ENCODE assay signal across 26 mouse cellular contexts in genomic region chr15:31273509-31273908, GRCm38 (mm10). TPM values are rescaled to one million over a fixed set of nuclear protein-coding genes. Genes with fewer than 3 reads are reported as not detected.
DNase-seq lines count a peak whose midpoint lies in the region; ATAC-seq and TF ChIP-seq lines count a peak whose summit lies in the region.
"Had no signal": no experiment of that assay in that cellular context is flagged by ENCODE, and none has a peak within 500 bp of the region (broad histone marks: within the 10 kb centered on the region; RNA-seq: fewer than 3 reads in every experiment).

No protein-coding gene starts in this region.

- TF ChIP-seq CTCF in ES-Bruce4 (IDR thresholded peaks at IDR 0.05; ENCODE audit: low read depth, low read length) = no peak

- DNase-seq in heart, adult 8-10 months (ENCODE audit: low spot score) = no peak
- DNase-seq in MEL-GATA-1-ER (ENCODE audit: extremely low read depth, low read depth) = peak; percentile 66
- no peak for DNase-seq in liver, embryonic 13.5 days
- DNase-seq in retina, postnatal 1 day = no peak
- no peak for DNase-seq in forebrain, embryonic 14.5 days (ENCODE audit: low spot score)
- DNase-seq: adrenal gland, postnatal 14 days; B cell, adult 2 months; cerebellum, adult 8-10 months; gastrocnemius, postnatal 25 days; heart, postnatal 10 days; kidney, adult 11 months; kidney, postnatal 4 days; right cerebral cortex, postnatal 25 days; spleen, adult 18-20 months had no signal

- H3K36me3 ChIP-seq in heart, embryonic 16.5 days (ENCODE audit: control insufficient read depth, insufficient read depth) = no peaks in the 10 kb centered on the region
- H3K36me3 ChIP-seq in ES-Bruce4 (ENCODE audit: control insufficient read depth, insufficient read depth, low read length, poor library complexity, severe bottlenecking) = no peaks in the 10 kb centered on the region
- H3K36me3 ChIP-seq in liver, embryonic 13.5 days = peaks cover 18% of the 10 kb centered on the region
- no peaks in the 10 kb centered on the region for H3K36me3 ChIP-seq in forebrain, embryonic 14.5 days (ENCODE audit: control insufficient read depth, insufficient read depth, low read length)
- H3K36me3 ChIP-seq in kidney, embryonic 16.5 days (ENCODE audit: insufficient read depth, low read length) = peaks cover 21% of the 10 kb centered on the region
- H3K36me3 ChIP-seq: hindbrain, embryonic 13.5 days; midbrain, embryonic 13.5 days had no signal

- peaks cover 7% of the 10 kb centered on the region for H3K4me1 ChIP-seq in heart, embryonic 16.5 days (ENCODE audit: control insufficient read depth, insufficient read depth, low read length)
- peaks cover 4% of the 10 kb centered on the region for H3K4me1 ChIP-seq in ES-Bruce4 (ENCODE audit: control insufficient read depth, insufficient read depth, low read length)
- H3K4me1 ChIP-seq in liver, embryonic 13.5 days (replicated peaks) = peaks cover 10% of the 10 kb centered on the region
- 0 out of 2 replicates have a peak, but pooled peaks cover 3% of the 10 kb centered on the region for H3K4me1 ChIP-seq in forebrain, embryonic 14.5 days (ENCODE audit: control insufficient read depth, insufficient read depth, low read length)
- no peaks in the 10 kb centered on the region for H3K4me1 ChIP-seq in kidney, embryonic 16.5 days (ENCODE audit: insufficient read depth, low read length)
- H3K4me1 ChIP-seq: kidney, embryonic 15.5 days; limb, embryonic 12.5 days; midbrain, embryonic 13.5 days had no signal

- no peak overlapping the region for H3K4me3 ChIP-seq in heart, embryonic 16.5 days (ENCODE audit: low read length)
- peak overlapping the region; percentile 2; the same call in 1 of the 2 replicates for H3K4me3 ChIP-seq in ES-Bruce4 (ENCODE audit: low read depth, low read length)
- H3K4me3 ChIP-seq in liver, embryonic 13.5 days (replicated peaks) = no peak overlapping the region
- no peak overlapping the region for H3K4me3 ChIP-seq in forebrain, embryonic 14.5 days (ENCODE audit: low read depth, low read length)
- H3K4me3 ChIP-seq in kidney, embryonic 16.5 days (ENCODE audit: low read length) = no peak overlapping the region
- H3K4me3 ChIP-seq: embryonic facial prominence, embryonic 15.5 days; hindbrain, embryonic 13.5 days; kidney, embryonic 15.5 days; limb, embryonic 12.5 days; liver, embryonic 15.5 days; midbrain, embryonic 13.5 days had no signal

- no peak overlapping the region for H3K4me2 ChIP-seq in heart, embryonic 16.5 days (ENCODE audit: low read depth, low read length)
- H3K4me2 ChIP-seq in liver, embryonic 13.5 days = no peak overlapping the region
- no peak overlapping the region for H3K4me2 ChIP-seq in forebrain, embryonic 14.5 days (ENCODE audit: low read length)
- H3K4me2 ChIP-seq in kidney, embryonic 16.5 days (replicated peaks; ENCODE audit: low read depth, low read length) = no peak overlapping the region
- H3K4me2 ChIP-seq: embryonic facial prominence, embryonic 15.5 days; hindbrain, embryonic 13.5 days; kidney, embryonic 15.5 days; limb, embryonic 12.5 days; liver, embryonic 15.5 days; midbrain, embryonic 13.5 days had no signal

- 0 out of 2 replicates have a peak, but pooled peaks have one; percentile 29 for ATAC-seq in heart, embryonic 16.5 days (replicated peaks; ENCODE audit: extremely low read depth, insufficient read depth, low FRiP score)
- ATAC-seq in liver, embryonic 13.5 days (ENCODE audit: low read depth) = peak; percentile 62; the same call in 1 of the 2 replicates
- ATAC-seq in forebrain, embryonic 14.5 days = no peak
- no peak for ATAC-seq in kidney, embryonic 16.5 days (ENCODE audit: low FRiP score, low TSS enrichment)
- ATAC-seq: forebrain, embryonic 16.5 days; midbrain, embryonic 13.5 days had no signal

- H3K27ac ChIP-seq in heart, embryonic 16.5 days (ENCODE audit: low read length) = no peak overlapping the region
- H3K27ac ChIP-seq in ES-Bruce4 (ENCODE audit: insufficient read depth, low read length) = no peak overlapping the region
- no peak overlapping the region for H3K27ac ChIP-seq in liver, embryonic 13.5 days
- no peak overlapping the region for H3K27ac ChIP-seq in forebrain, embryonic 14.5 days (ENCODE audit: low read depth, low read length)
- H3K27ac ChIP-seq in kidney, embryonic 16.5 days (ENCODE audit: low read length) = no peak overlapping the region
- H3K27ac ChIP-seq: embryonic facial prominence, embryonic 15.5 days; hindbrain, embryonic 13.5 days; kidney, embryonic 15.5 days; limb, embryonic 12.5 days; liver, embryonic 15.5 days; macrophage; midbrain, embryonic 13.5 days had no signal

- no peaks in the 10 kb centered on the region for H3K27me3 ChIP-seq in heart, embryonic 16.5 days (ENCODE audit: control insufficient read depth, insufficient read depth, low read length)
- no peaks in the 10 kb centered on the region for H3K27me3 ChIP-seq in ES-Bruce4 (ENCODE audit: control insufficient read depth, insufficient read depth, low read length, poor library complexity, severe bottlenecking)
- no peaks in the 10 kb centered on the region for H3K27me3 ChIP-seq in liver, embryonic 13.5 days
- no peaks in the 10 kb centered on the region for H3K27me3 ChIP-seq in forebrain, embryonic 14.5 days (replicated peaks; ENCODE audit: control insufficient read depth, insufficient read depth, low read length)
- no peaks in the 10 kb centered on the region for H3K27me3 ChIP-seq in kidney, embryonic 16.5 days (ENCODE audit: insufficient read depth, low read length)
- H3K27me3 ChIP-seq: CH12.LX; embryonic facial prominence, embryonic 15.5 days; hindbrain, embryonic 13.5 days; kidney, embryonic 15.5 days; limb, embryonic 12.5 days; liver, embryonic 15.5 days; midbrain, embryonic 13.5 days had no signal

- no peak overlapping the region for H3K9ac ChIP-seq in heart, embryonic 16.5 days (ENCODE audit: low read length)
- H3K9ac ChIP-seq in ES-Bruce4 (ENCODE audit: low read depth, poor library complexity, severe bottlenecking) = no peak overlapping the region
- no peak overlapping the region for H3K9ac ChIP-seq in liver, embryonic 13.5 days
- no peak overlapping the region for H3K9ac ChIP-seq in forebrain, embryonic 14.5 days (ENCODE audit: low read length)
- no peak overlapping the region for H3K9ac ChIP-seq in kidney, embryonic 16.5 days (replicated peaks; ENCODE audit: low read length)
- H3K9ac ChIP-seq: embryonic facial prominence, embryonic 15.5 days; hindbrain, embryonic 13.5 days; kidney, embryonic 15.5 days; limb, embryonic 12.5 days; liver, embryonic 15.5 days; midbrain, embryonic 13.5 days had no signal

- no peaks in the 10 kb centered on the region for H3K9me3 ChIP-seq in heart, embryonic 16.5 days (replicated peaks; ENCODE audit: control insufficient read depth, low read length)
- H3K9me3 ChIP-seq in ES-Bruce4 (replicated peaks; ENCODE audit: control insufficient read depth, insufficient read depth, low read length, poor library complexity, severe bottlenecking) = no peaks in the 10 kb centered on the region
- H3K9me3 ChIP-seq in liver, embryonic 13.5 days (replicated peaks) = no peaks in the 10 kb centered on the region
- no peaks in the 10 kb centered on the region for H3K9me3 ChIP-seq in forebrain, embryonic 14.5 days (replicated peaks; ENCODE audit: control insufficient read depth, low read length)
- H3K9me3 ChIP-seq in kidney, embryonic 16.5 days (ENCODE audit: low read length) = no peaks in the 10 kb centered on the region
- H3K9me3 ChIP-seq: embryonic facial prominence, embryonic 15.5 days; hindbrain, embryonic 13.5 days; kidney, embryonic 15.5 days; limb, embryonic 12.5 days; liver, embryonic 15.5 days; midbrain, embryonic 13.5 days had no signal

- TF ChIP-seq POLR2A in ES-Bruce4 (IDR thresholded peaks at IDR 0.05; ENCODE audit: insufficient read depth, low read length) = no peak

- WGBS in heart, embryonic 16.5 days = 33% methylated on average over 10 of the region's 10 CpGs
- 11% methylated on average over 10 of the region's 10 CpGs for WGBS in liver, embryonic 13.5 days (ENCODE audit: insufficient replicate concordance)
- whole genome bisulfite sequencing in forebrain, embryonic 14.5 days = 82% methylated on average over 10 of the region's 10 CpGs
- WGBS in kidney, embryonic 16.5 days = 71% methylated on average over 10 of the region's 10 CpGs

- TF ChIP-seq EP300 in ES-Bruce4 (IDR thresholded peaks at IDR 0.05; ENCODE audit: insufficient read depth, low read depth, low read length) = no peak

RNA-seq across cellular contexts. Expression of gene Dap, which starts 49.4 kb away (rescaled TPM):
- 40.8 and 41.7 TPM in 2 replicates for polyA plus RNA-seq in heart, embryonic 16.5 days (2015; fragmentation: Nextera tagmentation; extraction: Ambion mirVana)
- total RNA-seq in heart, adult 8-10 months (2022) = 10 to 100 TPM; 19.5 to 22.3 (median 20.7) TPM
- 22.7 and 23.9 TPM in 2 replicates for polyA plus RNA-seq in ES-Bruce4 (2011; ENCODE audit: insufficient read depth, insufficient read length, low read depth, missing spikeins)
- polyA plus RNA-seq in liver, embryonic 13.5 days (2015; fragmentation: Nextera tagmentation; extraction: Ambion mirVana) = 40.4 and 46.6 TPM in 2 replicates
- polyA plus RNA-seq in forebrain, embryonic 14.5 days (2014; fragmentation: Nextera tagmentation; extraction: Ambion mirVana) = 21.1 and 22.7 TPM in 2 replicates
- 78.3 and 89.7 TPM in 2 replicates for polyA plus RNA-seq in kidney, embryonic 16.5 days (2015; fragmentation: Nextera tagmentation; extraction: Ambion mirVana)

Comparison
In these comparisons a context has a peak if more than half of its experiments do, and no peak if none do; other contexts are left out.
1. ATAC-seq: peak in heart, embryonic 16.5 days (single experiment) and liver, embryonic 13.5 days (single experiment); none in forebrain, embryonic 14.5 days (single experiment) and kidney, embryonic 16.5 days (single experiment).